Mouse (Mus musculus) myocyte (in vitro differentiated cells): ENCODE data around the gene Arhgap28. TPM values are rescaled to one million over a fixed set of nuclear protein-coding genes. Genes with fewer than 3 reads are reported as not detected.

Source experiments
- H3K27me3 ChIP-seq: one replicate; pipeline ENCODE4 v1.6.1; 2011; ENCODE audit not compliant: control insufficient read depth, insufficient read depth, insufficient read length
- H3K36me3 ChIP-seq: one replicate; pipeline ENCODE4 v1.6.1; 2011; ENCODE audit not compliant: control insufficient read depth, insufficient read depth
- H3K4me2 ChIP-seq: one replicate; pipeline ENCODE4 v1.6.1; 2011; ENCODE audit warnings: low read depth, control low read depth
- H3K4me3 ChIP-seq: one replicate; pipeline ENCODE4 v1.5.1; 2011; ENCODE audit warnings: mild to moderate bottlenecking, control low read depth, moderate library complexity
- H3K79me2 ChIP-seq: one replicate; pipeline ENCODE4 v1.6.1; 2011; ENCODE audit not compliant: control insufficient read depth, insufficient read depth
- H3ac ChIP-seq: one replicate; pipeline ENCODE4 v1.6.1; 2011; ENCODE audit not compliant: control insufficient read depth, insufficient read length
- CEBPB ChIP-seq: IDR thresholded peaks from 2 replicates; pipeline ENCODE4 v1.6.1; 2011; ENCODE audit warnings: mild to moderate bottlenecking, moderate library complexity; ENCODE audit not compliant: poor library complexity, insufficient read depth, severe bottlenecking
- E2F4 ChIP-seq: IDR thresholded peaks from one replicate; pipeline ENCODE4 v1.6.1; 2011; ENCODE audit warnings: mild to moderate bottlenecking, control low read depth, moderate library complexity; ENCODE audit not compliant: insufficient read depth
- MAX ChIP-seq: IDR thresholded peaks from one replicate; pipeline ENCODE4 v1.6.1; 2011; ENCODE audit warnings: low read depth, mild to moderate bottlenecking, control low read depth
- MYOD1 ChIP-seq, 3 experiments: IDR thresholded peaks; one replicate each; pipeline ENCODE4 v1.6.1; 2011; ENCODE audit warnings: control low read depth in 2 of 3, low read depth in 2 of 3, mild to moderate bottlenecking in 2 of 3, moderate library complexity in 1 of 3; ENCODE audit not compliant: insufficient read length in 2 of 3, control insufficient read depth in 1 of 3
- MYOG ChIP-seq, 3 experiments: IDR thresholded peaks; one replicate each; pipeline ENCODE4 v1.6.1; 2011; ENCODE audit warnings: control low read depth in 2 of 3, low read depth in 2 of 3, mild to moderate bottlenecking in 2 of 3; ENCODE audit not compliant: insufficient read length in 2 of 3, control insufficient read depth in 1 of 3, insufficient read depth in 1 of 3
- POLR2A ChIP-seq: IDR thresholded peaks from one replicate; pipeline ENCODE4 v1.6.1; 2011; ENCODE audit warnings: low read depth, mild to moderate bottlenecking, control low read depth, moderate library complexity; ENCODE audit not compliant: insufficient read length
- POLR2AphosphoS2 ChIP-seq: IDR thresholded peaks from one replicate; pipeline ENCODE4 v1.6.1; 2011; ENCODE audit warnings: low read depth, control low read depth; ENCODE audit not compliant: insufficient read length
- REST ChIP-seq: IDR thresholded peaks from one replicate; pipeline ENCODE4 v1.6.1; 2011; ENCODE audit warnings: mild to moderate bottlenecking, control low read depth, moderate library complexity; ENCODE audit not compliant: insufficient read depth, insufficient read length
- SRF ChIP-seq: IDR thresholded peaks from one replicate; pipeline ENCODE4 v1.6.1; 2011; ENCODE audit warnings: low read depth; ENCODE audit not compliant: control insufficient read depth, insufficient read length
- TCF12 ChIP-seq: IDR thresholded peaks from one replicate; pipeline ENCODE4 v1.6.1; 2011; ENCODE audit warnings: mild to moderate bottlenecking, control low read depth; ENCODE audit not compliant: poor library complexity, insufficient read depth, severe bottlenecking
- TCF3 ChIP-seq: IDR thresholded peaks from one replicate; pipeline ENCODE4 v1.6.1; 2011; ENCODE audit warnings: low read depth, control low read depth; ENCODE audit not compliant: insufficient read length
- USF1 ChIP-seq: IDR thresholded peaks from one replicate; pipeline ENCODE4 v1.6.1; 2011; ENCODE audit warnings: low read depth, mild to moderate bottlenecking, control low read depth, moderate library complexity
- polyA plus RNA-seq: library from polyadenylated mRNA; unstranded; fragments of >200 nt; fragmentation: generic; extraction: Trizol; gene quantifications from one replicate; pipeline ENCODE4 v1.2.1, GENCODE M21; 2012; ENCODE audit warnings: missing spikeins

Gene Arhgap28
- polyA plus RNA-seq, 1 experiment, result 19.8 TPM

DNA sequence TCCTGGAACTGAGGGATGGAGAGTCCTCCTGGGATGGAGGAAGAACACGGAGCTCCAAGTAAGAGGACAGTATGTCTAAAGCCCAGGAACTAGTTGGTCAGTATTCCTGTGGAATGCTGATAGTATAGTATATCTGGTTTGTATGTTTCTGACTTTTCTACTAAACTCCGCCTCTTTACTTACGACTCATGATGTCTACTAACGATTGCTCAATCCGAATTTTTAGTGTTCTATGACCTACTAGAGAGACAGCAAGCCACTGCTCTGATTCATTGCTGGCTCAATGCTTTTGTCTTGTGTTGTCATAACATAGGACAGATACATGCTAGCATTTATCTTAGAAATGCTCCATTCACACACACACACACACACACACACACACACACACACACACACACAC lies 24.7 kb downstream of the Arhgap28 start:
- no peak overlapping the region for H3ac ChIP-seq
- TF ChIP-seq CEBPB (peak; percentile 94), TCF12 (no peak), MAX (no peak)
- H3K4me3 ChIP-seq, result no peak overlapping the region
- no peaks in the 10 kb centered on the region for H3K27me3 ChIP-seq
- peak overlapping the region; percentile 66 for H3K4me2 ChIP-seq
- H3K36me3 ChIP-seq, result no peaks in the 10 kb centered on the region
- H3K79me2 ChIP-seq, result peaks cover 59% of the 10 kb centered on the region

DNA sequence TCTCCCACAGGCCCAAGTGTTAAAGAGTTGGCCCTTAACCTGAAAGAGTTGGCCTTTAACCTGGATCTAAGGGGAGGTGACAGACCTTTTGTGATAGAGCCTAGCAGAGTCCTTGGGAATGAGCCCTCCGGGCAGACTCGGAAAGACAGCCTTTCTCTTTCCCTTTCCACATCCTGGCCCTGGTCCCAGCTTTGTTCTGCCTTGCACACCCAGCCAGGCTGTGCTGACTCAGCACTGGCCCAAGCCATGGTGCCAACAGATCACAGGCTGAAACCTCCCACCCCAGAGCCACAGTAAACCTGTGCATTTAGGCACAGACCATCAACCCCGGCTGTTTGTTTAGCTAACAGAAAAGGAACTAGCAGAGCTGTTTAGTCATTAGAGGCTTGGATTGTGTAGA lies 25.1 kb downstream of the Arhgap28 start:
- H3K4me3 ChIP-seq, result no peak overlapping the region
- no peaks in the 10 kb centered on the region for H3K36me3 ChIP-seq
- H3K4me2 ChIP-seq, result peak overlapping the region; percentile 66
- no peak overlapping the region for H3ac ChIP-seq
- H3K79me2 ChIP-seq, result peaks cover 56% of the 10 kb centered on the region
- TF ChIP-seq TCF3 (no peak), MYOG (IDR thresholded peaks at IDR 0.05; ENCODE audit: control insufficient read depth in 1 of 3, insufficient read depth in 1 of 3, insufficient read length in 2 of 3, low read depth in 2 of 3) (peak in 1 of 3 experiments; percentile 18)
- no peaks in the 10 kb centered on the region for H3K27me3 ChIP-seq

- Histone ChIP-seq H3K36me3 (no peaks in the 10 kb centered on the region), H3K4me3 (no peak overlapping the region), H3K79me2 (peaks cover 48% of the 10 kb centered on the region), H3K27me3 (no peaks in the 10 kb centered on the region), H3K4me2 (peak overlapping the region; percentile 62), H3ac (no peak overlapping the region)
- TF ChIP-seq POLR2A (no peak), REST (no peak), SRF (no peak), MYOD1 (IDR thresholded peaks at IDR 0.05; ENCODE audit: control insufficient read depth in 1 of 3, insufficient read length in 2 of 3, low read depth in 2 of 3) (no peak), CEBPB (no peak), TCF3 (no peak), MAX (no peak), USF1 (no peak), TCF12 (no peak), MYOG (IDR thresholded peaks at IDR 0.05; ENCODE audit: control insufficient read depth in 1 of 3, insufficient read depth in 1 of 3, insufficient read length in 2 of 3, low read depth in 2 of 3) (no peak), E2F4 (no peak), POLR2AphosphoS2 (no peak)
Measured at GRCm38 (mm10) chr17:67976465-67976864, 27.5 kb downstream of the Arhgap28 start.

DNA sequence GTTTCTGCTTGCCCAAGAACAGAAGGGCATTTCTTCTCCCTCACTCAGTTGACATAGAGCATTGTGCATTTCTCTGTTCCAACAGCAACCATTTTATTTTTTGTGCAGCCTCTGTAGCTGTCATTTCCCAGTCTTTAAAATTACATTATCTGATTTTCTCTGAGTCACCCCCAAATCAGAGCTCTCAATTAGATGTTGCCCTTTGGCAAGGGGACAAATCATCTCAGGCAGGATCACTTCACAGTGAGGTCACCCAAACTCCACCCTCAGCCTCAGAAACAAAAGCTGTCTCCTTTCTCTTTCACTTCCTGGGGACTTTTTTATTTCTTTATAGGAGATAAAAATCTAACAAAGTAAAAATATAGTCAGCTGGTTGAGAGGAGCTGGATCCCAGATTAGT lies 27.9 kb downstream of the Arhgap28 start:
- TF ChIP-seq REST (no peak), MAX (no peak), POLR2AphosphoS2 (no peak), E2F4 (no peak), POLR2A (no peak), SRF (no peak), MYOG (IDR thresholded peaks at IDR 0.05; ENCODE audit: control insufficient read depth in 1 of 3, insufficient read depth in 1 of 3, insufficient read length in 2 of 3, low read depth in 2 of 3) (no peak), TCF3 (no peak), MYOD1 (IDR thresholded peaks at IDR 0.05; ENCODE audit: control insufficient read depth in 1 of 3, insufficient read length in 2 of 3, low read depth in 2 of 3) (no peak), TCF12 (no peak), CEBPB (no peak), USF1 (no peak)
- no peak overlapping the region for H3ac ChIP-seq
- H3K4me3 ChIP-seq, result no peak overlapping the region
- no peaks in the 10 kb centered on the region for H3K27me3 ChIP-seq
- peaks cover 44% of the 10 kb centered on the region for H3K79me2 ChIP-seq
- peak overlapping the region; percentile 62 for H3K4me2 ChIP-seq
- H3K36me3 ChIP-seq, result no peaks in the 10 kb centered on the region

GRCm38 (mm10) chr17:67974679-67975078 lies 29.2 kb downstream of the Arhgap28 start:
- Histone ChIP-seq H3K79me2 (peaks cover 49% of the 10 kb centered on the region), H3K27me3 (no peaks in the 10 kb centered on the region), H3K4me3 (no peak overlapping the region), H3K4me2 (no peak overlapping the region), H3K36me3 (no peaks in the 10 kb centered on the region), H3ac (no peak overlapping the region)
- TF ChIP-seq POLR2A, result no peak
- TF ChIP-seq CEBPB, result no peak
- TF ChIP-seq REST, result no peak
- no peak for TF ChIP-seq TCF12
- no peak for TF ChIP-seq MYOG (IDR thresholded peaks at IDR 0.05; ENCODE audit: control insufficient read depth in 1 of 3, insufficient read depth in 1 of 3, insufficient read length in 2 of 3, low read depth in 2 of 3)
- no peak for TF ChIP-seq E2F4
- TF ChIP-seq SRF, result no peak
- no peak for TF ChIP-seq TCF3
- no peak for TF ChIP-seq MYOD1 (IDR thresholded peaks at IDR 0.05; ENCODE audit: control insufficient read depth in 1 of 3, insufficient read length in 2 of 3, low read depth in 2 of 3)
- TF ChIP-seq MAX, result no peak
- TF ChIP-seq POLR2AphosphoS2, result no peak
- TF ChIP-seq USF1, result no peak
